8 mouse cellular contexts compared by ENCODE assay signal in genomic region chr6:42742303-42742702, GRCm38 (mm10).
"Had no signal": no experiment of that assay in that cellular context is flagged by ENCODE, and none has a peak within 500 bp of the region (broad histone marks: within the 10 kb centered on the region; RNA-seq: fewer than 3 reads in every experiment).

No protein-coding gene starts in this region.

- DNase-seq: liver, embryonic 13.5 days; liver, postnatal 0 days; lung, adult 2 months; lung, postnatal 14 days; lung, postnatal 36 days; thymus, adult 18-20 months; thymus, postnatal 25 days; thymus, postnatal 4 days had no signal
